Mouse (Mus musculus): ENCODE data around the gene Psmd11.

DNA sequence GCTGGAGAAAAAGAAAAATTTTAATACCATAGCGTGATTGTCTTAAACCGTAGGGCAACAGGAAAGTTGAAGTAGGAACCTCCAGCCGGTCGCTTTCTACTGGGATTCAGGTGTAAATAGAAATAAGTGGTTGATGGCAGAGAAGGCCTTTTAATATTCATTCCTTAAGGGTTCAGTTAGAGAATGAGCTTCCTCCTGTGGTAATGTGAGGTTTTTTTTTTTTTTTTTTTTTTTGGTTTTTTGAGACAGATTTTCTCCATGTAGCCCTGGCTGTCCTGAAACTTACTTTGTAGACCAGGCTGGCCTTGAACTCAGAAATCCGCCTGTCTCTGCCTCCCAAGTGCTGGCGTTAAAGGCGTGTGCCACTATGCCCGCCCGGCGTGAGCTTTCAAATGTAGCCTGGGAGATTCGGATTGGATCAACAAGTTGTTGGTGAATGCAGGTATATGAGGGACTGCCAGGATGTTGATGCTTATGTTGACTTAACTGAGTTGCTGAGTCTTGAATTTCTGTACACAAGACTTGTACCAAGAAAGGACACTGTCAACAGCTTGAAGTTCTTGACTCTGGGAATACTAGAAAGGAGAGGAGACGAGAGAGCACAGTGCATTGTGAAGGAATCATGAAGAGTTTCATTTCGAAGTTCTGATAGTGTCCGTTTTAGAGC lies 1.2 kb downstream of the Psmd11 start:
- no peak for TF ChIP-seq CTCF (IDR thresholded peaks at IDR 0.05; ENCODE audit: extremely low read depth, insufficient read length, insufficient replicate concordance, low read depth, low read length)
- TF ChIP-seq POLR2A (IDR thresholded peaks at IDR 0.05; ENCODE audit: low read depth, low read length) = no peak
